Comparison of ENCODE assay signal across 7 mouse cellular contexts in genomic region chr7:79363370-79364043, GRCm38 (mm10). TPM values are rescaled to one million over a fixed set of nuclear protein-coding genes. Genes with fewer than 3 reads are reported as not detected.
DNase-seq lines count a peak whose midpoint lies in the region; ATAC-seq and TF ChIP-seq lines count a peak whose summit lies in the region.

No protein-coding gene starts in this region.

- peak overlapping the region; percentile 50; the same call in 1 of the 2 replicates for H3K27ac ChIP-seq in cortical plate, adult 2 months (ENCODE audit: insufficient read depth, low read length)
- peak overlapping the region; percentile 10; the same call in 1 of the 2 replicates for H3K27ac ChIP-seq in liver, embryonic 12.5 days
- peak overlapping the region; percentile 70; the same call in 1 of the 2 replicates for H3K27ac ChIP-seq in neural tube, embryonic 14.5 days (ENCODE audit: low read depth, low read length)

- DNase-seq in right cerebral cortex, adult 18-20 months: peak; percentile 39
- no peak for DNase-seq in right cerebral cortex, adult 2 months (ENCODE audit: low spot score in 2 of 2)
- DNase-seq in heart, postnatal 25 days (ENCODE audit: low spot score): peak; percentile 10
- no peak for DNase-seq in ovary, adult 18-20 months (ENCODE audit: low spot score)

- no peak overlapping the region for H3K4me2 ChIP-seq in liver, embryonic 12.5 days
- H3K4me2 ChIP-seq in neural tube, embryonic 14.5 days (ENCODE audit: low read depth, low read length): no peak overlapping the region

- intact Hi-C loops in heart, postnatal 25 days (cut with DNase I): no loop called here

- H3K4me1 ChIP-seq in cortical plate, adult 2 months (ENCODE audit: control insufficient read depth, insufficient read depth, low read length): peaks cover 26% of the 10 kb centered on the region
- H3K4me1 ChIP-seq in liver, embryonic 12.5 days: peaks cover 40% of the 10 kb centered on the region
- 0 out of 2 replicates have a peak, but pooled peaks cover 2% of the 10 kb centered on the region for H3K4me1 ChIP-seq in neural tube, embryonic 14.5 days (ENCODE audit: control insufficient read depth, insufficient read depth, low read length)

- H3K9me3 ChIP-seq in liver, embryonic 12.5 days (replicated peaks): no peaks in the 10 kb centered on the region
- H3K9me3 ChIP-seq in neural tube, embryonic 14.5 days (ENCODE audit: control insufficient read depth, low read length): no peaks in the 10 kb centered on the region

- H3K4me3 ChIP-seq in cortical plate, adult 2 months (ENCODE audit: insufficient read depth, low read length): no peak overlapping the region
- no peak overlapping the region for H3K4me3 ChIP-seq in liver, embryonic 12.5 days
- no peak overlapping the region for H3K4me3 ChIP-seq in neural tube, embryonic 14.5 days (ENCODE audit: low read depth, low read length)

- 20% methylated on average over 8 of the region's 8 CpGs for WGBS in liver, embryonic 12.5 days (ENCODE audit: insufficient replicate concordance)
- 69% methylated on average over 8 of the region's 8 CpGs for WGBS in neural tube, embryonic 14.5 days

- no peak overlapping the region for H3K9ac ChIP-seq in liver, embryonic 12.5 days
- H3K9ac ChIP-seq in neural tube, embryonic 14.5 days (replicated peaks; ENCODE audit: low read depth, low read length): no peak overlapping the region

- H3K27me3 ChIP-seq in liver, embryonic 12.5 days (replicated peaks): peaks cover 11% of the 10 kb centered on the region; the same call in 1 of the 2 replicates
- H3K27me3 ChIP-seq in neural tube, embryonic 14.5 days (ENCODE audit: control insufficient read depth, insufficient read depth, low read length): no peaks in the 10 kb centered on the region

- no peak for TF ChIP-seq POLR2A in cortical plate, adult 2 months (IDR thresholded peaks at IDR 0.05; ENCODE audit: extremely low read depth, insufficient read depth, low read length)

- ATAC-seq in liver, embryonic 12.5 days: no peak
- ATAC-seq in neural tube, embryonic 14.5 days (ENCODE audit: low read depth): no peak

- TF ChIP-seq CTCF in cortical plate, adult 2 months (IDR thresholded peaks at IDR 0.05; ENCODE audit: extremely low read depth, insufficient read depth, low read length): no peak

- peaks cover 57% of the 10 kb centered on the region for H3K36me3 ChIP-seq in liver, embryonic 12.5 days
- H3K36me3 ChIP-seq in neural tube, embryonic 14.5 days (ENCODE audit: control insufficient read depth, insufficient read depth, low read length): peaks cover 6% of the 10 kb centered on the region; the same call in 1 of the 2 replicates

RNA-seq across cellular contexts. Expression of gene Rlbp1, which starts 23.3 kb away (rescaled TPM):
- polyA plus RNA-seq in cortical plate, adult 2 months (2012; rRNA removed): 28.1 and 33.4 TPM in 2 replicates
- not detected for total RNA-seq in heart, postnatal 25 days (2021)
- 0.10 TPM in 1 of 2 replicates, not detected in the other for polyA plus RNA-seq in liver, embryonic 12.5 days (2016; fragmentation: Nextera tagmentation; extraction: Ambion mirVana)
- 23.4 TPM in 2 replicates for polyA plus RNA-seq in neural tube, embryonic 14.5 days (2014; fragmentation: Nextera tagmentation; extraction: Ambion mirVana)

RNA-seq across cellular contexts. Expression of gene Fanci, which starts 28.2 kb away (rescaled TPM):
- polyA plus RNA-seq in cortical plate, adult 2 months (2012; rRNA removed): 0.42 and 0.73 TPM in 2 replicates
- under 1 TPM; 0.13 to 0.25 TPM for total RNA-seq in heart, postnatal 25 days (2021)
- 13.8 and 14.4 TPM in 2 replicates for polyA plus RNA-seq in liver, embryonic 12.5 days (2016; fragmentation: Nextera tagmentation; extraction: Ambion mirVana)
- polyA plus RNA-seq in neural tube, embryonic 14.5 days (2014; fragmentation: Nextera tagmentation; extraction: Ambion mirVana): 1.5 and 1.9 TPM in 2 replicates

Comparison
In these comparisons a context has a peak if more than half of its experiments do, and no peak if none do; other contexts are left out.
1. DNase-seq: peak in right cerebral cortex, adult 18-20 months (single experiment) and heart, postnatal 25 days (single experiment); none in right cerebral cortex, adult 2 months (0 of 2) and ovary, adult 18-20 months (single experiment).
2. H3K27ac ChIP-seq: peak in every context shown above with its lines; median percentile 70 in neural tube, embryonic 14.5 days; 50 in cortical plate, adult 2 months; 10 in liver, embryonic 12.5 days.
3. RNA of gene Rlbp1, which starts 23.3 kb away (polyA plus RNA-seq): 28.1 to 33.4 TPM in cortical plate, adult 2 months and 23.4 TPM in neural tube, embryonic 14.5 days; 0.10 TPM in liver, embryonic 12.5 days; every median in the first group is over 10 times any median in the second.